Mouse (Mus musculus) left cerebral cortex, postnatal 25 days (tissue): Measurements from ENCODE around the gene Cd5. TPM values are rescaled to one million over a fixed set of nuclear protein-coding genes. Genes with fewer than 3 reads are reported as not detected.
A peak's percentile ranks its signal among the peaks of the same experiment; 100 is the strongest.

ENCODE experiments used
- DNase-seq, 2 experiments: peaks; one replicate each; pipeline ENCODE4 v3.0.0; 2022; ENCODE audit warnings: low spot score in 2 of 2, mixed read lengths in 1 of 2
- intact Hi-C: fragments of 180-260 bp; cut with DNase I; formaldehyde crosslinking; loops from one replicate; pipeline ENCODE4 v1.15.1; 2025
- total RNA-seq, 2 experiments: library from RNA; stranded (reverse); gene quantifications; 2 replicates each; pipeline ENCODE4 v1.2.3; 2021

Cd5 gene
- total RNA-seq, 2 experiments from 2014 or later: not detected

GRCm38 (mm10) chr19:10709360-10710087 lies 29.3 kb downstream of the Cd5 start:
- DNase-seq: peak; percentile 98
- intact Hi-C loops: loop anchor here (1.0 to 5.0 kb wide), 6 partner anchors 20 to 243 kb away; partner anchors contain the start of genes Pga5, Tmem109 and Tmem132a

GRCm38 (mm10) chr19:10708900-10709299 lies 29.9 kb downstream of the Cd5 start:
- no peak for DNase-seq
- intact Hi-C loops: loop anchor here (1.0 kb wide), 2 partner anchors 20 to 31 kb away; partner anchors contain the start of gene Pga5

GRCm38 (mm10) chr19:10707881-10708280 lies 30.9 kb downstream of the Cd5 start:
- no peak for DNase-seq
- intact Hi-C loops: no loop called here

- DNase-seq: no peak
- intact Hi-C loops: no loop called here
Measured at GRCm38 (mm10) chr19:10707087-10707875, 31.5 kb downstream of the Cd5 start.

GRCm38 (mm10) chr19:10703470-10703869 lies 35.3 kb downstream of the Cd5 start:
- intact Hi-C loops: no loop called here
- no peak for DNase-seq

- intact Hi-C loops: no loop called here
Measured at GRCm38 (mm10) chr19:10702125-10702524, 36.7 kb downstream of the Cd5 start.

GRCm38 (mm10) chr19:10701013-10701726 lies 37.6 kb downstream of the Cd5 start:
- no peak for DNase-seq
- intact Hi-C loops: no loop called here

More at GRCm38 (mm10) chr19:10702125-10702524, 36.7 kb downstream of the Cd5 start:
- DNase-seq: no peak

- intact Hi-C loops: no loop called here
- no peak for DNase-seq
Measured at GRCm38 (mm10) chr19:10699851-10700250, 39.0 kb downstream of the Cd5 start.

- DNase-seq: no peak
Measured at GRCm38 (mm10) chr19:10698131-10698991, 40.4 kb downstream of the Cd5 start.

GRCm38 (mm10) chr19:10695801-10696200 lies 43.0 kb downstream of the Cd5 start:
- intact Hi-C loops: no loop called here
- DNase-seq: no peak

More at GRCm38 (mm10) chr19:10698131-10698991, 40.4 kb downstream of the Cd5 start:
- intact Hi-C loops: no loop called here

- intact Hi-C loops: no loop called here
- no peak for DNase-seq
Measured at GRCm38 (mm10) chr19:10693926-10694682, 44.7 kb downstream of the Cd5 start.

- intact Hi-C loops: no loop called here
- DNase-seq: no peak
Measured at GRCm38 (mm10) chr19:10692361-10692760, 46.4 kb downstream of the Cd5 start.

GRCm38 (mm10) chr19:10691660-10692059 lies 47.1 kb downstream of the Cd5 start:
- no peak for DNase-seq
- intact Hi-C loops: no loop called here

- DNase-seq: no peak
- intact Hi-C loops: no loop called here
Measured at GRCm38 (mm10) chr19:10691121-10691520, 47.7 kb downstream of the Cd5 start.

GRCm38 (mm10) chr19:10690336-10690735 lies 48.5 kb downstream of the Cd5 start:
- intact Hi-C loops: no loop called here

GRCm38 (mm10) chr19:10689470-10690166 lies 49.2 kb downstream of the Cd5 start:
- DNase-seq: no peak

More at GRCm38 (mm10) chr19:10690336-10690735, 48.5 kb downstream of the Cd5 start:
- DNase-seq: no peak

GRCm38 (mm10) chr19:10688537-10689352 lies 50.1 kb downstream of the Cd5 start, which contains the start of gene Vps37c:
TSS of gene Vps37c (plus strand) at chr19:10688735.
- DNase-seq: peak; percentile 91 to 95
- intact Hi-C loops: loop anchor here (1.0 kb wide), 1 partner anchor 21 kb away; no protein-coding TSS in a partner anchor

More at GRCm38 (mm10) chr19:10689470-10690166, 49.2 kb downstream of the Cd5 start:
- intact Hi-C loops: loop anchor here (1.0 kb wide), 1 partner anchor 20 kb away; no protein-coding TSS in a partner anchor
